Mouse (Mus musculus) testis, adult 2 months (tissue): ENCODE results near the gene Smim27.

Source experiments
- CTCF ChIP-seq: fragments of 200-500 bp; IDR thresholded peaks from 2 replicates; pipeline ENCODE4 v1.5.1; 2012; ENCODE audit warnings: low read depth, mild to moderate bottlenecking, inconsistent platforms, low read length, moderate library complexity; ENCODE audit not compliant: control insufficient read depth, insufficient read depth, insufficient replicate concordance
- POLR2A ChIP-seq: fragments of 200-500 bp; IDR thresholded peaks from 2 replicates; pipeline ENCODE4 v1.6.1; 2012; ENCODE audit warnings: low read depth, mild to moderate bottlenecking, inconsistent platforms, low read length, moderate library complexity; ENCODE audit not compliant: control insufficient read depth

GRCm38 (mm10) chr4:40285582-40285981, 16.2 kb downstream of the Smim27 start:
- TF ChIP-seq CTCF (no peak), POLR2A (no peak)
